Mouse (Mus musculus) embryonic facial prominence, embryonic 10.5 days (tissue): ENCODE results near the gene Ints4. TPM values are rescaled to one million over a fixed set of nuclear protein-coding genes. Genes with fewer than 3 reads are reported as not detected.

Experiments
- polyA plus RNA-seq: library from polyadenylated mRNA; unstranded; fragments of >200 nt; fragmentation: Nextera tagmentation; extraction: Ambion mirVana; gene quantifications from 2 replicates; pipeline ENCODE4 v1.2.1, GENCODE M21; 2016

The Ints4 gene
- polyA plus RNA-seq, 1 experiment from 2014 or later = 67.9 TPM

Other genes starting within 250 kb of the Ints4 start
- gene Usp35, start 148.9 kb upstream of the Ints4 start, polyA plus RNA-seq = 1.8 TPM in 2 replicates
- 4.0 and 4.6 TPM in 2 replicates for gene Kctd21, start 148.6 kb upstream of the Ints4 start, polyA plus RNA-seq
- 55.2 and 58.8 TPM in 2 replicates for gene Alg8, start 109.3 kb upstream of the Ints4 start, polyA plus RNA-seq
- 304 and 310 TPM in 2 replicates for gene Ndufc2, start 81.0 kb upstream of the Ints4 start, polyA plus RNA-seq
- gene Thrsp, start 63.2 kb upstream of the Ints4 start, polyA plus RNA-seq = 0.26 and 0.45 TPM in 2 replicates
- gene Kctd14, start 29.6 kb upstream of the Ints4 start, polyA plus RNA-seq = 0.45 and 0.95 TPM in 2 replicates
- gene Aamdc, start 98.5 kb downstream of the Ints4 start, polyA plus RNA-seq = 35.9 and 38.0 TPM in 2 replicates
- gene Rsf1, start 98.9 kb downstream of the Ints4 start, polyA plus RNA-seq = 26.2 and 27.0 TPM in 2 replicates
- gene Clns1a, start 215.7 kb downstream of the Ints4 start, polyA plus RNA-seq = 296 and 321 TPM in 2 replicates